Mouse (Mus musculus) heart, embryonic 15.5 days (tissue): Measurements from ENCODE around the gene Lyrm7. TPM values are rescaled to one million over a fixed set of nuclear protein-coding genes. Genes with fewer than 3 reads are reported as not detected.

Experiments used
- ATAC-seq: fragments of 200-750 bp; cut with Nextera tagmentation; replicated peaks from 2 replicates; pipeline ENCODE4 v1.8.0; 2017; ENCODE audit warnings: low read depth, moderate TSS enrichment; ENCODE audit not compliant: insufficient number of reproducible peaks, insufficient read depth, low FRiP score
- H3K27ac ChIP-seq: fragments of 300-500 bp; sonication (generic); 2 replicates; pipeline ENCODE4 v1.5.1; 2015; ENCODE audit warnings: mild to moderate bottlenecking, inconsistent platforms
- H3K27me3 ChIP-seq: fragments of 300-500 bp; sonication (generic); 2 replicates; pipeline ENCODE4 v1.6.1; 2015; ENCODE audit warnings: inconsistent platforms
- H3K36me3 ChIP-seq: fragments of 300-500 bp; sonication (generic); 2 replicates; pipeline ENCODE4 v1.6.1; 2015; ENCODE audit warnings: mild to moderate bottlenecking, inconsistent platforms
- H3K4me1 ChIP-seq: fragments of 300-500 bp; sonication (generic); replicated peaks from 2 replicates; pipeline ENCODE4 v1.6.1; 2015; ENCODE audit warnings: inconsistent platforms
- H3K4me2 ChIP-seq: fragments of 300-500 bp; sonication (generic); 2 replicates; pipeline ENCODE4 v1.6.1; 2015; ENCODE audit warnings: inconsistent platforms, mild to moderate bottlenecking, moderate library complexity
- H3K4me3 ChIP-seq: fragments of 300-500 bp; sonication (generic); 2 replicates; pipeline ENCODE4 v1.5.1; 2015; ENCODE audit warnings: mild to moderate bottlenecking, inconsistent platforms
- H3K9ac ChIP-seq: fragments of 300-500 bp; sonication (generic); 2 replicates; pipeline ENCODE4 v1.6.1; 2015; ENCODE audit warnings: mild to moderate bottlenecking, inconsistent platforms
- H3K9me3 ChIP-seq: fragments of 300-500 bp; sonication (generic); replicated peaks from 2 replicates; pipeline ENCODE4 v1.6.1; 2016; ENCODE audit warnings: inconsistent platforms
- WGBS: fragments of 180-500 bp; shearing (Covaris S2); methylation state at CpG from one replicate; pipeline ENCODE4 v1.1.7; 2015; ENCODE audit warnings: mixed read lengths; 5-methylcytosine and 5-hydroxymethylcytosine counted together
- polyA plus RNA-seq: library from polyadenylated mRNA; unstranded; fragments of >200 nt; fragmentation: Nextera tagmentation; extraction: Ambion mirVana; gene quantifications from 2 replicates; pipeline ENCODE4 v1.2.1, GENCODE M21; 2015

The Lyrm7 gene
- polyA plus RNA-seq, 1 experiment from 2014 or later = 24.7 TPM

GRCm38 (mm10) chr11:54794678-54795077, 66.0 kb downstream of the Lyrm7 start:
- no peak for ATAC-seq
- 87% methylated on average over 3 of the region's 3 CpGs for WGBS
- H3K36me3 ChIP-seq = no peaks in the 10 kb centered on the region
- H3K9ac ChIP-seq = no peak overlapping the region
- H3K4me2 ChIP-seq = no peak overlapping the region
- H3K27ac ChIP-seq = no peak overlapping the region
- H3K27me3 ChIP-seq = no peaks in the 10 kb centered on the region
- H3K4me1 ChIP-seq = no peaks in the 10 kb centered on the region
- H3K9me3 ChIP-seq = no peaks in the 10 kb centered on the region
- no peak overlapping the region for H3K4me3 ChIP-seq

- ATAC-seq = no peak
- H3K4me1 ChIP-seq = no peaks in the 10 kb centered on the region
- H3K36me3 ChIP-seq = no peaks in the 10 kb centered on the region
- H3K9me3 ChIP-seq = no peaks in the 10 kb centered on the region
- no peak overlapping the region for H3K9ac ChIP-seq
- WGBS = 67% methylated on average over 1 of the region's 1 CpGs
- H3K27me3 ChIP-seq = no peaks in the 10 kb centered on the region
- no peak overlapping the region for H3K4me3 ChIP-seq
- no peak overlapping the region for H3K27ac ChIP-seq
- H3K4me2 ChIP-seq = no peak overlapping the region
These were observed 67.5 kb downstream of the Lyrm7 start for GRCm38 (mm10) chr11:54793173-54793572.

GRCm38 (mm10) chr11:54791458-54791857, 69.3 kb downstream of the Lyrm7 start:
- WGBS = 94% methylated on average over 4 of the region's 4 CpGs
- no peaks in the 10 kb centered on the region for H3K27me3 ChIP-seq
- H3K27ac ChIP-seq = no peak overlapping the region
- H3K4me1 ChIP-seq = peaks cover under 1% of the 10 kb centered on the region; the same call in 1 of the 2 replicates
- ATAC-seq = no peak
- H3K4me3 ChIP-seq = no peak overlapping the region
- no peak overlapping the region for H3K9ac ChIP-seq
- H3K4me2 ChIP-seq = no peak overlapping the region
- no peaks in the 10 kb centered on the region for H3K9me3 ChIP-seq
- no peaks in the 10 kb centered on the region for H3K36me3 ChIP-seq

GRCm38 (mm10) chr11:54787488-54788474, 72.9 kb downstream of the Lyrm7 start, which contains the start of gene Cdc42se2:
TSS of gene Cdc42se2 (minus strand) at chr11:54787675.
- H3K36me3 ChIP-seq = peaks cover 3% of the 10 kb centered on the region; the same call in 1 of the 2 replicates
- peak within 1 kb of the TSS; percentile 97 for H3K27ac ChIP-seq
- no peaks in the 10 kb centered on the region for H3K27me3 ChIP-seq
- peak within 1 kb of the TSS; percentile 76 for H3K4me2 ChIP-seq
- WGBS = 4% methylated on average over 56 of the region's 56 CpGs
- H3K4me3 ChIP-seq = peak within 1 kb of the TSS; percentile 78
- H3K4me1 ChIP-seq = peaks cover 11% of the 10 kb centered on the region
- ATAC-seq = peak; percentile 99
- H3K9me3 ChIP-seq = no peaks in the 10 kb centered on the region
- peak within 1 kb of the TSS; percentile 92 for H3K9ac ChIP-seq

GRCm38 (mm10) chr11:54786858-54787487, 73.7 kb downstream of the Lyrm7 start:
- Histone ChIP-seq H3K4me3 (peak overlapping the region; percentile 78), H3K4me2 (peak overlapping the region; percentile 76), H3K4me1 (peaks cover 11% of the 10 kb centered on the region), H3K36me3 (peaks cover 3% of the 10 kb centered on the region; the same call in 1 of the 2 replicates), H3K9me3 (no peaks in the 10 kb centered on the region), H3K27ac (peak overlapping the region; percentile 97), H3K27me3 (no peaks in the 10 kb centered on the region), H3K9ac (peak overlapping the region; percentile 92)
- 0% methylated on average over 54 of the region's 54 CpGs for WGBS
- peak; percentile 70 for ATAC-seq

- 93% methylated on average over 3 of the region's 3 CpGs for WGBS
These were observed 75.2 kb downstream of the Lyrm7 start for GRCm38 (mm10) chr11:54785566-54785965.

GRCm38 (mm10) chr11:54784436-54784835, 76.3 kb downstream of the Lyrm7 start:
- H3K36me3 ChIP-seq = peaks cover 3% of the 10 kb centered on the region; the same call in 1 of the 2 replicates
- H3K9me3 ChIP-seq = no peaks in the 10 kb centered on the region
- H3K4me2 ChIP-seq = no peak overlapping the region
- no peak for ATAC-seq
- H3K4me3 ChIP-seq = no peak overlapping the region
- no peak overlapping the region for H3K9ac ChIP-seq
- no peak overlapping the region for H3K27ac ChIP-seq
- 84% methylated on average over 3 of the region's 3 CpGs for WGBS
- no peaks in the 10 kb centered on the region for H3K27me3 ChIP-seq
- H3K4me1 ChIP-seq = peaks cover 11% of the 10 kb centered on the region

More at GRCm38 (mm10) chr11:54785566-54785965, 75.2 kb downstream of the Lyrm7 start:
- Histone ChIP-seq H3K27ac (no peak overlapping the region), H3K4me2 (no peak overlapping the region; the same call in 1 of the 2 replicates), H3K9ac (no peak overlapping the region), H3K36me3 (peaks cover 3% of the 10 kb centered on the region; the same call in 1 of the 2 replicates), H3K9me3 (no peaks in the 10 kb centered on the region), H3K4me1 (peaks cover 11% of the 10 kb centered on the region), H3K27me3 (no peaks in the 10 kb centered on the region), H3K4me3 (no peak overlapping the region)
- ATAC-seq = no peak

- no peak for ATAC-seq
- H3K27me3 ChIP-seq = no peaks in the 10 kb centered on the region
- H3K4me1 ChIP-seq = peaks cover 29% of the 10 kb centered on the region
- 85% methylated on average over 6 of the region's 6 CpGs for WGBS
- no peak overlapping the region for H3K9ac ChIP-seq
- peaks cover 3% of the 10 kb centered on the region; the same call in 1 of the 2 replicates for H3K36me3 ChIP-seq
- no peak overlapping the region for H3K4me2 ChIP-seq
- H3K27ac ChIP-seq = no peak overlapping the region
- no peak overlapping the region for H3K4me3 ChIP-seq
- no peaks in the 10 kb centered on the region for H3K9me3 ChIP-seq
These were observed 78.5 kb downstream of the Lyrm7 start for GRCm38 (mm10) chr11:54782253-54782652.

GRCm38 (mm10) chr11:54779946-54780345, 80.8 kb downstream of the Lyrm7 start:
- Histone ChIP-seq H3K9ac (no peak overlapping the region), H3K27me3 (no peaks in the 10 kb centered on the region), H3K36me3 (no peaks in the 10 kb centered on the region), H3K9me3 (no peaks in the 10 kb centered on the region), H3K4me2 (no peak overlapping the region), H3K27ac (no peak overlapping the region), H3K4me3 (no peak overlapping the region), H3K4me1 (peaks cover 38% of the 10 kb centered on the region)
- WGBS = 81% methylated on average over 1 of the region's 1 CpGs
- ATAC-seq = no peak

- peak; percentile 80 for ATAC-seq
- H3K36me3 ChIP-seq = no peaks in the 10 kb centered on the region
- peaks cover 47% of the 10 kb centered on the region for H3K4me1 ChIP-seq
- no peaks in the 10 kb centered on the region for H3K27me3 ChIP-seq
- WGBS = 29% methylated on average over 1 of the region's 1 CpGs
- no peak overlapping the region for H3K9ac ChIP-seq
- H3K9me3 ChIP-seq = no peaks in the 10 kb centered on the region
- H3K4me2 ChIP-seq = no peak overlapping the region
- H3K27ac ChIP-seq = peak overlapping the region; percentile 61
- H3K4me3 ChIP-seq = no peak overlapping the region
These were observed 82.4 kb downstream of the Lyrm7 start for GRCm38 (mm10) chr11:54778131-54778844.
